Mouse (Mus musculus) kidney, adult 2 months (tissue): Measurements from ENCODE around the gene Ldlrad1.

Experiments used
- CTCF ChIP-seq: fragments of 200-500 bp; conservative IDR thresholded peaks from 2 replicates; pipeline ENCODE4 v1.5.1; 2011; ENCODE audit warnings: low read depth, mild to moderate bottlenecking, control low read depth, low read length, moderate library complexity, mixed read lengths; ENCODE audit not compliant: insufficient read depth, insufficient read length
- POLR2A ChIP-seq: fragments of 200-500 bp; IDR thresholded peaks from one replicate; pipeline ENCODE4 v1.6.1; 2011; ENCODE audit warnings: low read depth, low read length, control low read depth

- TF ChIP-seq POLR2A: no peak
- no peak for TF ChIP-seq CTCF
These were observed 28.2 kb upstream of the Ldlrad1 start for GRCm38 (mm10) chr4:107180746-107181145.
